Mouse (Mus musculus) lung, postnatal 36 days (tissue): Measurements from ENCODE around the gene BC005561.
"Not testable (repeated sequence)": the region's sequence is repeated elsewhere in the genome, so short reads cannot be mapped to it uniquely, and the experiment has no call there.

Experiments used
- DNase-seq: peaks from one replicate; pipeline ENCODE4 v3.0.0; 2022; ENCODE audit warnings: mixed read lengths

Gene BC005561

GRCm38 (mm10) chr5:104508195-104508891 lies at the start of gene BC005561:
Gene BC005561 (plus strand): TSS chr5:104508352.
- DNase-seq: peak; percentile 87

- DNase-seq: peak; percentile 87
Measured at GRCm38 (mm10) chr5:104458832-104459705, 49.1 kb upstream of the BC005561 start, which contains the start of gene Pkd2. Gene Pkd2 (plus strand): TSS chr5:104459450.

GRCm38 (mm10) chr5:104459706-104460455 lies 48.3 kb upstream of the BC005561 start:
- DNase-seq: peak; percentile 42

GRCm38 (mm10) chr5:104460456-104460838 lies 47.7 kb upstream of the BC005561 start:
- DNase-seq: no peak

- DNase-seq: peak; percentile 10
Measured at GRCm38 (mm10) chr5:104460856-104461255, 47.3 kb upstream of the BC005561 start.

- peak; percentile 46 for DNase-seq
Measured at GRCm38 (mm10) chr5:104465279-104465678, 42.9 kb upstream of the BC005561 start.

- peak; percentile 68 for DNase-seq
Measured at GRCm38 (mm10) chr5:104465731-104466130, 42.4 kb upstream of the BC005561 start.

- no peak for DNase-seq
Measured at GRCm38 (mm10) chr5:104466816-104467215, 41.3 kb upstream of the BC005561 start.

GRCm38 (mm10) chr5:104468586-104468985 lies 39.6 kb upstream of the BC005561 start:
- no peak for DNase-seq

GRCm38 (mm10) chr5:104470981-104471391 lies 37.2 kb upstream of the BC005561 start:
- no peak for DNase-seq

- peak; percentile 21 for DNase-seq
Measured at GRCm38 (mm10) chr5:104472371-104472770, 35.8 kb upstream of the BC005561 start.

- no peak for DNase-seq
Measured at GRCm38 (mm10) chr5:104480367-104480766, 27.8 kb upstream of the BC005561 start.

GRCm38 (mm10) chr5:104482856-104483255 lies 25.3 kb upstream of the BC005561 start:
- no peak for DNase-seq

- no peak for DNase-seq
Measured at GRCm38 (mm10) chr5:104491561-104491960, 16.6 kb upstream of the BC005561 start.

GRCm38 (mm10) chr5:104504883-104505282 lies 3.3 kb upstream of the BC005561 start:
- DNase-seq: peak; percentile 32

- DNase-seq: no peak
Measured at GRCm38 (mm10) chr5:104507829-104508194, 340 bp upstream of the BC005561 start.

- DNase-seq: no peak
Measured at GRCm38 (mm10) chr5:104511211-104511610, 3.1 kb downstream of the BC005561 start.

GRCm38 (mm10) chr5:104538612-104539011 lies 30.5 kb downstream of the BC005561 start:
- DNase-seq: no peak

- no peak for DNase-seq
Measured at GRCm38 (mm10) chr5:104539331-104539730, 31.2 kb downstream of the BC005561 start.

- DNase-seq: not testable (repeated sequence)
Measured at GRCm38 (mm10) chr5:104568079-104568478, 59.9 kb downstream of the BC005561 start.

- DNase-seq: peak; percentile 20
Measured at GRCm38 (mm10) chr5:104570766-104571165, 62.6 kb downstream of the BC005561 start.

GRCm38 (mm10) chr5:104571282-104571921 lies 63.2 kb downstream of the BC005561 start:
- DNase-seq: peak; percentile 96
